Mouse (Mus musculus): ENCODE measurements around the gene Trappc3. TPM values are rescaled to one million over a fixed set of nuclear protein-coding genes. Genes with fewer than 3 reads are reported as not detected.
A peak's percentile ranks its signal among the peaks of the same experiment; 100 is the strongest.

The Trappc3 gene
- polyA plus RNA-seq, 1 experiment: 20.5 TPM

GRCm38 (mm10) chr4:126269292-126269691, 7.2 kb downstream of the Trappc3 start:
- Histone ChIP-seq H3K4me3 (ENCODE audit: control insufficient read depth, low read depth, low read length) (no peak overlapping the region), H3K27me3 (ENCODE audit: control insufficient read depth, insufficient read depth, low read length) (no peaks in the 10 kb centered on the region), H3K4me1 (ENCODE audit: control insufficient read depth, insufficient read depth, low read length) (no peaks in the 10 kb centered on the region), H3K36me3 (ENCODE audit: control insufficient read depth, insufficient read depth, low read length) (no peaks in the 10 kb centered on the region), H3K27ac (ENCODE audit: control insufficient read depth, insufficient read depth, low read depth, low read length) (no peak overlapping the region)
- TF ChIP-seq POLR2A (IDR thresholded peaks at IDR 0.05; ENCODE audit: control insufficient read depth, low read depth, low read length): no peak
- TF ChIP-seq CTCF (IDR thresholded peaks at IDR 0.05; ENCODE audit: control insufficient read depth, insufficient read depth, insufficient replicate concordance, low read depth, low read length): no peak

GRCm38 (mm10) chr4:126273753-126274152, 11.6 kb downstream of the Trappc3 start:
- Histone ChIP-seq H3K4me1 (ENCODE audit: control insufficient read depth, insufficient read depth, low read length) (peaks cover 2% of the 10 kb centered on the region; the same call in 1 of the 2 replicates), H3K27ac (ENCODE audit: control insufficient read depth, insufficient read depth, low read depth, low read length) (no peak overlapping the region), H3K4me3 (ENCODE audit: control insufficient read depth, low read depth, low read length) (no peak overlapping the region), H3K36me3 (ENCODE audit: control insufficient read depth, insufficient read depth, low read length) (no peaks in the 10 kb centered on the region), H3K27me3 (ENCODE audit: control insufficient read depth, insufficient read depth, low read length) (no peaks in the 10 kb centered on the region)
- TF ChIP-seq CTCF (IDR thresholded peaks at IDR 0.05; ENCODE audit: control insufficient read depth, insufficient read depth, insufficient replicate concordance, low read depth, low read length): no peak
- TF ChIP-seq POLR2A (IDR thresholded peaks at IDR 0.05; ENCODE audit: control insufficient read depth, low read depth, low read length): no peak

- TF ChIP-seq CTCF (IDR thresholded peaks at IDR 0.05; ENCODE audit: control insufficient read depth, insufficient read depth, insufficient replicate concordance, low read depth, low read length) (no peak), POLR2A (IDR thresholded peaks at IDR 0.05; ENCODE audit: control insufficient read depth, low read depth, low read length) (no peak)
Measured at GRCm38 (mm10) chr4:126275081-126275480, 13.0 kb downstream of the Trappc3 start.

GRCm38 (mm10) chr4:126275681-126276131, 13.6 kb downstream of the Trappc3 start:
- Histone ChIP-seq H3K27ac (ENCODE audit: control insufficient read depth, insufficient read depth, low read depth, low read length) (no peak overlapping the region), H3K4me3 (ENCODE audit: control insufficient read depth, low read depth, low read length) (no peak overlapping the region), H3K36me3 (ENCODE audit: control insufficient read depth, insufficient read depth, low read length) (no peaks in the 10 kb centered on the region), H3K27me3 (ENCODE audit: control insufficient read depth, insufficient read depth, low read length) (no peaks in the 10 kb centered on the region), H3K4me1 (ENCODE audit: control insufficient read depth, insufficient read depth, low read length) (peaks cover 2% of the 10 kb centered on the region; the same call in 1 of the 2 replicates)
- TF ChIP-seq POLR2A (IDR thresholded peaks at IDR 0.05; ENCODE audit: control insufficient read depth, low read depth, low read length): no peak

More at GRCm38 (mm10) chr4:126275081-126275480, 13.0 kb downstream of the Trappc3 start:
- no peak overlapping the region for H3K27ac ChIP-seq (ENCODE audit: control insufficient read depth, insufficient read depth, low read depth, low read length)
- no peaks in the 10 kb centered on the region for H3K27me3 ChIP-seq (ENCODE audit: control insufficient read depth, insufficient read depth, low read length)
- H3K4me1 ChIP-seq (ENCODE audit: control insufficient read depth, insufficient read depth, low read length): peaks cover 2% of the 10 kb centered on the region; the same call in 1 of the 2 replicates
- no peaks in the 10 kb centered on the region for H3K36me3 ChIP-seq (ENCODE audit: control insufficient read depth, insufficient read depth, low read length)
- H3K4me3 ChIP-seq (ENCODE audit: control insufficient read depth, low read depth, low read length): no peak overlapping the region

GRCm38 (mm10) chr4:126277906-126278564, 15.9 kb downstream of the Trappc3 start:
- H3K4me1 ChIP-seq (ENCODE audit: control insufficient read depth, insufficient read depth, low read length): peaks cover 2% of the 10 kb centered on the region; the same call in 1 of the 2 replicates
- H3K4me3 ChIP-seq (ENCODE audit: control insufficient read depth, low read depth, low read length): no peak overlapping the region
- H3K27me3 ChIP-seq (ENCODE audit: control insufficient read depth, insufficient read depth, low read length): no peaks in the 10 kb centered on the region
- H3K27ac ChIP-seq (ENCODE audit: control insufficient read depth, insufficient read depth, low read depth, low read length): no peak overlapping the region
- TF ChIP-seq CTCF (IDR thresholded peaks at IDR 0.05; ENCODE audit: control insufficient read depth, insufficient read depth, insufficient replicate concordance, low read depth, low read length): peak; percentile 42; the same call in 1 of the 2 replicates
- TF ChIP-seq POLR2A (IDR thresholded peaks at IDR 0.05; ENCODE audit: control insufficient read depth, low read depth, low read length): no peak
- no peaks in the 10 kb centered on the region for H3K36me3 ChIP-seq (ENCODE audit: control insufficient read depth, insufficient read depth, low read length)

- TF ChIP-seq CTCF (IDR thresholded peaks at IDR 0.05; ENCODE audit: control insufficient read depth, insufficient read depth, insufficient replicate concordance, low read depth, low read length) (no peak), POLR2A (IDR thresholded peaks at IDR 0.05; ENCODE audit: control insufficient read depth, low read depth, low read length) (no peak)
- H3K27ac ChIP-seq (ENCODE audit: control insufficient read depth, insufficient read depth, low read depth, low read length): no peak overlapping the region
- no peaks in the 10 kb centered on the region for H3K27me3 ChIP-seq (ENCODE audit: control insufficient read depth, insufficient read depth, low read length)
- H3K4me3 ChIP-seq (ENCODE audit: control insufficient read depth, low read depth, low read length): no peak overlapping the region
- H3K36me3 ChIP-seq (ENCODE audit: control insufficient read depth, insufficient read depth, low read length): no peaks in the 10 kb centered on the region
- peaks cover 2% of the 10 kb centered on the region; the same call in 1 of the 2 replicates for H3K4me1 ChIP-seq (ENCODE audit: control insufficient read depth, insufficient read depth, low read length)
Measured at GRCm38 (mm10) chr4:126278565-126278915, 16.4 kb downstream of the Trappc3 start.

- Histone ChIP-seq H3K4me3 (ENCODE audit: control insufficient read depth, low read depth, low read length) (no peak overlapping the region), H3K36me3 (ENCODE audit: control insufficient read depth, insufficient read depth, low read length) (no peaks in the 10 kb centered on the region), H3K27ac (ENCODE audit: control insufficient read depth, insufficient read depth, low read depth, low read length) (no peak overlapping the region), H3K27me3 (ENCODE audit: control insufficient read depth, insufficient read depth, low read length) (no peaks in the 10 kb centered on the region), H3K4me1 (ENCODE audit: control insufficient read depth, insufficient read depth, low read length) (peaks cover 2% of the 10 kb centered on the region; the same call in 1 of the 2 replicates)
- TF ChIP-seq POLR2A (IDR thresholded peaks at IDR 0.05; ENCODE audit: control insufficient read depth, low read depth, low read length) (no peak), CTCF (IDR thresholded peaks at IDR 0.05; ENCODE audit: control insufficient read depth, insufficient read depth, insufficient replicate concordance, low read depth, low read length) (no peak)
Measured at GRCm38 (mm10) chr4:126278961-126279360, 16.8 kb downstream of the Trappc3 start.
